Mouse (Mus musculus) olfactory bulb, adult 2 months (tissue): ENCODE measurements around the gene Adam22.

Source experiments
- CTCF ChIP-seq: fragments of 200-500 bp; IDR thresholded peaks from 2 replicates; pipeline ENCODE4 v1.5.1; 2012; ENCODE audit warnings: low read depth, mild to moderate bottlenecking, low read length, moderate library complexity; ENCODE audit not compliant: insufficient read depth
- POLR2A ChIP-seq: fragments of 200-500 bp; IDR thresholded peaks from 2 replicates; pipeline ENCODE4 v1.6.1; 2012; ENCODE audit warnings: mild to moderate bottlenecking, low read depth, low read length, moderate library complexity; ENCODE audit not compliant: insufficient read depth

DNA sequence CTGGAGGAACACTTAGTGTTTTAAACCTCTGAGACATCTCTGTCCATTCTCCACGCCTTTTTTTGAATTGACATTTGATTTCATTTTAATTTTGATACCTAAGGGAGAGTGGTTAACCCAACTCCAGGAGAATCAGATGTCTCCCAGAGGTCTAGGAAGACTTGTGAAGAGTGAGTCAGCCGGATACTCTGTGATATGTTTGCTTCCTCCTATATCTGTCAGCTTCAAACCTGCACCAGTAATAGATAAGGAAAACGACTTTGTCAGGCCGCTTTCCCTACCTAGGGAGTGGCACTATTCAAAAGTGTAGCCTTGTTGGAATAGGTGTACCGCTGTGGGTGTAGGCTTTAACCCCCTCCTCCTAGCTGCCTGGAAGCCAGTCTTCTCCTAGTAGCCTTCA, 821 bp upstream of the Adam22 start:
- TF ChIP-seq CTCF, result no peak
- no peak for TF ChIP-seq POLR2A
